Mouse (Mus musculus) G1E (cell line): Measurements from ENCODE around the gene Morc1.

Experiments used
- CTCF ChIP-seq: IDR thresholded peaks from 2 replicates; pipeline ENCODE4 v1.5.1; 2012; ENCODE audit warnings: low read depth, low read length, inconsistent platforms, mixed read lengths
- GATA1 ChIP-seq: IDR thresholded peaks from 2 replicates; pipeline ENCODE4 v1.6.1; 2012; ENCODE audit warnings: borderline replicate concordance, low read length, inconsistent platforms, mixed read lengths
- TAL1 ChIP-seq: conservative IDR thresholded peaks from 2 replicates; pipeline ENCODE4 v1.6.1; 2012; ENCODE audit warnings: low read depth, low read length, inconsistent platforms, mixed read lengths

GRCm38 (mm10) chr16:48676205-48676604 is 245.2 kb downstream of the Morc1 start:
- TF ChIP-seq GATA1 (no peak), CTCF (no peak), TAL1 (no peak)
